Mouse (Mus musculus): Measurements from ENCODE around the gene Gm36028.

Gm36028 gene

GRCm38 (mm10) chr16:37861029-37861428 is at the start of gene Gm36028:
TSS of gene Gm36028 (minus strand) at chr16:37861146.
- DNase-seq (ENCODE audit: low spot score in 2 of 2), result no peak

DNA sequence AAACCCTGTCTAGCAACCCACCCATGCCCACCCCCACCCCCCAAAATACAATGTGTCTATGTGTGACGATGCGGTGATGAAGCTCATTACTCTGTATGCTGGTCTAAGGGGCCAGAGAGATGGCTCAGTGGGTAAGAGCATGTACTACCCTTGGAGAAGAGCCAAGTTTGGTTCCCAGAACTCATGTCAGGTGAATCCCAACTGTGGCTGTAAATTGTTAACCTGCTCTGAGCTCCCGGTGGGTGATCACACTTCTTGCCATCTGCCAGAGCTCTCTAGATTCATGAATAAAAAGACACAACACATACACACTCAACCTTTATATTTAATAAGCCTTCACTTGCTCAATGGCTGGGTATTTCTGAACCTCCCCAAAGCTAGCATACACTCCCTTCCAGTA is 45.5 kb upstream of the Gm36028 start:
- DNase-seq (ENCODE audit: low spot score in 2 of 2), result no peak

- DNase-seq (ENCODE audit: low spot score in 2 of 2), result no peak
Observed at GRCm38 (mm10) chr16:37901318-37901717, 40.4 kb upstream of the Gm36028 start.

- no peak for DNase-seq (ENCODE audit: low spot score in 2 of 2)
Observed at GRCm38 (mm10) chr16:37899357-37899756, 38.4 kb upstream of the Gm36028 start.

DNA sequence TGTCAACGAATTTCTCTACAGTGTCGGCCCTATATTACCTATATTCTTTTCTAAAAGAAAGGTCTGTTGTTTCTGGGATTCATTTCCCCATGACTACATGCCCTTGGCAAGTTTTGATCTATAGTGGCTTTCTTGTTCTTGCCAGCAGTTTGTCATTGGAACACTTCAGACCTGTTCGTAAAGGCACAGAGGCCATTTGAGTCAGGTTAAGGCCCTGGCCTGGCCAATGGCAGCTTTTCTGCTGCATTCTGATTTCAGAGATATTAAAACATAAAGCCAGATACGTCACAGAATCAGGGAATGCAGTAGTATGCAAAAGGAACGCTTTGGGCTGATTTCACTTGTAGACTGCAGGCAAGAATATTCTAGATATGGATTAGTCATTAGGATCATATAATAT is 37.8 kb upstream of the Gm36028 start:
- DNase-seq (ENCODE audit: low spot score in 2 of 2), result no peak

DNA sequence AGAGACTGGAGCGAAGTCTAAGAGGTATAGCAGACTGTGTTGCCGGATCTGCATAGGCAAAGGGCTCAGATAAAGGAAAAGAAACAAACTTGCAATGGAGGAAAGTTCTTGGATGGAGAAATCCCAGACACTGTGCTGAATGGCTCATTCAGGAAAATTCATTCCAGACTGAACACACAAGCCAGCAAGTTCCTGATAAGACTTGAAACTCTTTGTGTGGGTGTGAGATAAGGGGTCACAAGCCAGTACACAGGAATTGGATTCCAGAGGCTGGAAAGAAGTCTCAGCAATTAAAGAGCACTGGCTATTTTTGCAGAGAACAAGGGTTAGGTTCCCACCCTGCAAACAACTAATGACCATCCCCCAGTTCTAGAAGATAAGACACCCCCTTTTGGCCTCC is 33.0 kb upstream of the Gm36028 start:
- no peak for DNase-seq (ENCODE audit: low spot score in 2 of 2)

GRCm38 (mm10) chr16:37893381-37893780 is 32.4 kb upstream of the Gm36028 start:
- no peak for DNase-seq (ENCODE audit: low spot score in 2 of 2)

- no peak for DNase-seq (ENCODE audit: low spot score in 2 of 2)
Observed at GRCm38 (mm10) chr16:37892667-37893066, 31.7 kb upstream of the Gm36028 start.

GRCm38 (mm10) chr16:37888986-37889385 is 28.0 kb upstream of the Gm36028 start:
- no peak for DNase-seq (ENCODE audit: low spot score in 2 of 2)

- DNase-seq (ENCODE audit: low spot score in 2 of 2), result no peak
Observed at GRCm38 (mm10) chr16:37881168-37881567, 20.2 kb upstream of the Gm36028 start.

DNA sequence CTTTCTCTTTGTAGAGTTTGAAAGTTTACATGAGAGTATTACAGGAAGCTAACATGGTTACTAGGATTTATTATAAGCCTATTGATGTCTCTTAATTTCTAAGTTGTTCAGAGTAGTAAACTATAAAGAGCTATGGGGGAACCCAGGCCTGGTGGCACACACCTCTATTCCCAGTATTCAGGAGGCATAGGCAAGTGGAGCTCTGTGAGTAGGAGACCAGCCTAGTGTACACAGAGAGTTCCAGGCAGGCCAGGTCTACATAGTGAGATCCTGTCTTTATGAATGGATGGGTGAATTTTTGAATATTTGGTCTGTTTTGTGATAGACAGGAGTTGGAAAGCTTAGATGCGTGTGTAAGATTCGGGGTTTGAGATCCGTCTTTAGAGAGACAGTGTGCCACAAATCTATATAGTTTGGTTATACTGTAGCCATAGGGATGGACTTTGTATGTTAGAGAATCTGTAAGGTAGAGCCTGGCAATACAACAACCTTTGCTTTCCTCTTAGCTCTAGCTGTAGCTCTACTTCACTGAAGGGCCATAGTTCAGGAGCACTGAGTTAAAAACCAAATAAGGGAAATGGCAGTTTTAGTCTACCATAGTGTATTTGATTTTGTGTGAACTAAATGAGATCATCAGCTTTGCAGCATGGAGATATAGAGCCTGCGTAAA is 18.9 kb upstream of the Gm36028 start:
- no peak for DNase-seq (ENCODE audit: low spot score in 2 of 2)

DNA sequence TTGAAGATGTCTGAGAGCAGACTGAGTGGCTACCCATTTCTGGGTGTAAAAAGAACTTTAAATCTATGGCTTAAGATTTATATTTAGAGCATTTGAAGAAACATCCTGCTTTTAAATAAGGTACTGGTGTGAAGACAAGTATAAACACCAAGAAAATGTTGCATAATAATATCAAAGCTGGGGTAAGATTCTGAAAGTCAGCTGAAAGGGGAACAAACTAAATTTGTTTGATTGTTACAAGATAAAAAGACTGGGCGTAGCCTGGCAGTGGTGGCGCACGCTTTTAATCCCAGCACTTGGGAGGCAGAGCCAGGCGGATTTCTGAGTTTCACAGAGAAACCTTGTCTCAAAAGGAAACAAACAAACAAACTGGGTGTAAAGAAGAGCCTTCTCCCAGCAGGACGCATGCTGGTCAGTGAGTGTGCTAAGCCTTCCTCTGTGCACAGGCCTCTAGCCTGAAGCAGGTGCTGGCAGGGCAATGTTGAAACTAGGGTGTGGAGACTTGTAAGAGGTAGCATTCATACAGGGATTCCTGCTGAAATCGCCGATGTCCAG is 18.1 kb upstream of the Gm36028 start:
- DNase-seq (ENCODE audit: low spot score in 2 of 2), result no peak

DNA sequence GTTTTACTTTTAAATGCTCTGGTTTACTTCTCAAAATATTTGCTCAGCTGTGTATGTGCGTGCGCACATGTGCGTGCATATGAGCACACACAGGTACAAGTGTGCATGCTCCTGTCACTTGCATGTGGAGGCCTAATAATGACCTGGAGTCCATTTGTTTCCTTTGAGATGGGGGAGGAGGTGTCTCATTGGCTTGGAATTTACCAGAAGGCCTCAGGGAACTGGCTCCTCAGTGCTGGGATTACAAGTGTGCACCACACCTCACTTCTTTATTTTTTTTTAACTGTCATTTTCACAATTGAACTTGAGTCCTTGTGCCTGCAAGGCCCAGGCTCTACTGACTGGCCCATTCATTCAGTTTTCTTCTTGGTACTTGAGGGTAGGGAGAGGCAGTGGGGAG is 16.5 kb upstream of the Gm36028 start:
- DNase-seq (ENCODE audit: low spot score in 2 of 2), result no peak

DNA sequence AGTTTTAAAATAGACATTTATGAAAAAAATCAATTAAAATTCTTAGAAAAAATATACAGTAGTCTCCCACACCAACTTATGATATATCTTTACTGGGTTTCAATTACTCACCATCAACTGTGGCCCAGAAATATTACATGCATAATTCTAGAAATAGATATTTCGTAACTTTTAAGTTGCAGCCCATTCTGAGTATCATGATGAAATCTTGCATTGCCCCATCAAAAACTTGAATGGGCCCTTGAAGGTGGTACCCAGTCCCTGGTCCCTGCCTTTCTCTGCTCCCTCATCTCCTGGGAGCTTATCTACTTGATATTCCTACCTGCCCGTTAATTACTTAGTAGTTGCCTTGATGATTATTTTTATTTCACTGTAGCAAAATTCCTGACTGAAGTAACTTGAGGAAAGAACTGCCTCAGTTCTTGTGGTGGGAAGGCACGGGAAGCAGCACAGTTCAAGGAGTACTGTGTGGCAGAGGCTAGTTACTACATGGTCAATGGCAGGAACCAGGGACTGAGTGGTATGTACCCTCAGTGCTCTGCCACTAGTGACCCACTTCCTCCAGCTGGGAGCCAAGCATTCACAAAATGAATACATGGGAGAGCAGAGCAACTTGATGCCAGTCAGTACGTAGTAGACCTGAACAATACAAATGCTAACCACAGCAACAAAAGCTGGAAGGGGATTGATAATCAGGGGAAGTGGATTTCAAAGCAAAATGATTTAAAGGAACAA is 13.7 kb upstream of the Gm36028 start:
- DNase-seq (ENCODE audit: low spot score in 2 of 2), result no peak

DNA sequence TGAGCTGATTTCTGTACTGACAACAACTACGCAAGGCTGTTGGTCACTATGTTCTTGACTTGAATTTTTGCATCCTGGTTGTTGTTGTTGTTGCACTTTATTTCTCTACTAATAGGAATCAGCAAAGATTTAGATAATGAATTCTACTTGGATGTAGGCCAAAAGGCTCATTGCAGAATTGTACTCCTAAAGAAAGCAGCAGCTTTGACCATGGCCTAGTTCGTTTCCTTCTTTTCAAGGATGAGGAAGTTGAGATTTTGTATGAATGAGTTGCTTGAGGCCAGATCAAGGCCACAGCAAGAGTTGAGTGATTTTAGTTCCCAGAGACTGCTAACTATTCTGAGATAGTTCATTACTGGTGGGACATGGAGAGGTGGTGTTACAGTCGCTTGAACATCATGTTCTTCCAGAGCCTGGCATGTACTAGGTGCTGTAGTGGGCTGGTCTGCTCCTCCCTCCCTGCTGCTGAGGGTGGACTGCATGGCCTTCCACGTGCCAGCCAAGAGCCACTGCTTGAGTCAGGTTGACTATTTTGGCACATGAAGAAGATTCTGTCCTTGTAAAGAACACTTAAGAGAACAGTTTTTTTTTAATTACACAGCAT is 10.3 kb upstream of the Gm36028 start:
- DNase-seq (ENCODE audit: low spot score in 2 of 2), result no peak

DNA sequence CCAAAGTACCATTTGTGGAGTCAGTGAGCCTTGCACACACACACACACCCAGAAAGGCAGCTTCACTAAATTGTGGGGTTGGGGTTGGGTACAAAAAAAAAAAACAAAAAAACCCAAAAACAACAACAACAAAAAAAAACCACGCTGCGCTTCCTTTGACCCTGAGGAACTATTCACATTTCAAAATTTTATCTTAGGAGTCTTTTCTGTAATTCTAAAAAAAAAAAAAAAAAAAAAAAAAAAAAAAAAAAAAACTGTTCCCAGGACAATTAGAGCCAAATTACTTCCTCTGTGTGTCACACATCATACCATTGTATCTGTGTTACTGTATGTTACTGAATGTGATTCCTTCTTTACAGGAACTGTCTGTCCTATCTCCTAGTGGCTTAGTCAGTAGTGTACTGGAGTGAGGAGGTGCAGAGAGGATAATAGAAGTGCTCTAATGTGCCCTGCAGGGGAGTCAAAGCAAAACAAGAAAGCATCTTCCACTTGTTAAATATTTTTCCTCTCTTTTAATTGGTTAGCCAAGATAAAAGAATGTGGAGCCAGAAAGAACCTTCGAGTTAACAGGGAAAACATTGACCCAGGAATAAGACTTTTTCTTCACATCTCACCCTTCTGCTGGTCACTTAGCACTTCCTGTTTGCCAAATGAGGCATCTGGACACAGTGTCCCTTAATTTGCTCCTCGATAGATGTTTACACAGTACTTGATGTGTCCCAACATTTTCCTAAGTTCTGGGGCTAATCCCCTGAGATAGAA is 8.7 kb upstream of the Gm36028 start:
- no peak for DNase-seq (ENCODE audit: low spot score in 2 of 2)

GRCm38 (mm10) chr16:37868506-37869469 is 7.8 kb upstream of the Gm36028 start:
- DNase-seq (ENCODE audit: low spot score in 2 of 2), result no peak

DNA sequence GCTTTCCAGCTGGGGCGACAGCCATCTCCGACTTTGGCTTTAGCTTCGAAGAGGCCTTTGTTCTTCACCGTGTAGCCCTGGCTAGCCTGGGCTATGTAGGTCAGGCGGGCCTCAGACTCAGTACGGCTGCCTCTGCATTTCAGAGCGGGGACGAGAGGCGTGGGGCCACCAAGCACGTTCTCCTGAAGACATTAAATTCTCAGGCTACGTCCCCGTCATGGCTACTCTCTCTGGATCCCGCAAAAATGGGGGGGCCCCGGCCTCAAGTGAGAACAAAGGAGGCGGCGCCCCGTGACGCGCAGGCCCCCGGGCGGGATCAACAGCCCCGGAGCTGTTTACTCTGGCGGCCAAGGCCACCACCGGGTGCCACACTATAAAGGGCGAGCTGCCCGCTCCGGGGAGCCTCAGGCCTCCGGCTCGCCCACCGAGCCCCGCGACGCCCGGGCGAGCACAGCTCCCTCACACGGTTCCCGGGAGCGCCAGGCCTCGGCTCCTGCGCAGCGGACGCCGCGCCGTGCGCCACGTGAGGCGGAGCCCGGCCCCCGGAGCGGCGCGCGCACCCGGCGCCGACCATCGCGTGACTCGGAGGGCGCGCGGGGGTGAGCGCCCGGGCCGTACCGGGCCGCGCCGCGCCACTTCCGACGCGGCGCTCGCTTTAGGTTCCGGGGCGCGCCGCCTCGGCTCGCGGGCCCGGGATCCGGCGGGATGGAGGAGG is 7.0 kb upstream of the Gm36028 start, which contains the start of gene Lrrc58:
TSS of gene Lrrc58 (plus strand) at position 599 of the 715 bp plus-strand sequence.
- peak; percentile 55 to 81 for DNase-seq (ENCODE audit: low spot score in 2 of 2)

GRCm38 (mm10) chr16:37865841-37866240 is 4.9 kb upstream of the Gm36028 start:
- no peak for DNase-seq (ENCODE audit: low spot score in 2 of 2)

DNA sequence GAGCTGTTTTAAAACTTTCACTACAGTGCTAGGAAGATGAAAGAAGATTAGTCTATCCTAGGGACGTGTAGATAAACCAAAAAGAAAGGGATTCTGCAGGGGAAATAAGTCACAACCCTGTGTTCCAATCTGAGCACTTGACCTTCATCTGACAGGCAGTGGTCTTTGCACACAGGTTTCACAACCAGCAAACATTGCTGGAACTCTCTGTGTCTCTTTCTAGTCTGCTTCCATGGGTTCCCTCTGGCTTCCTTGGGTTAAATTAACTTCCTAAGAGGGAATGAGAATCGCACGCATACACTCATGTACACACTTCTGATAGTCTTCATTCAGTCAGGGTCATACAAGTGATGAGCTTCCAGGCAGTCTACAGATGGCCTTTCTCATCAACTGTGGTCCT is 2.9 kb upstream of the Gm36028 start:
- DNase-seq (ENCODE audit: low spot score in 2 of 2), result no peak

Measured in cerebellum, postnatal 4 days (tissue).